Mouse (Mus musculus) ES-E14 (cell line): Measurements from ENCODE around the gene Prpf31. TPM values are rescaled to one million over a fixed set of nuclear protein-coding genes. Genes with fewer than 3 reads are reported as not detected.

Experiments used
- DNase-seq: peaks from one replicate; pipeline ENCODE4 v3.0.0-alpha.2; 2013; ENCODE audit warnings: low read depth, low spot score
- H3K27ac ChIP-seq: 2 replicates; pipeline ENCODE4 v1.5.1; 2012; ENCODE audit warnings: low read depth, mild to moderate bottlenecking, low read length, moderate library complexity, mixed read lengths; ENCODE audit not compliant: poor library complexity, insufficient read depth, severe bottlenecking
- H3K36me3 ChIP-seq: 2 replicates; pipeline ENCODE4 v1.6.1; 2012; ENCODE audit warnings: mild to moderate bottlenecking, low read length, moderate library complexity, mixed read lengths; ENCODE audit not compliant: control insufficient read depth, poor library complexity, insufficient read depth, severe bottlenecking
- H3K4me1 ChIP-seq, 2 experiments: fragments of 150-350 bp in 1 of 2; sonication (generic) in 1 of 2; 2 replicates each; pipeline ENCODE4 v1.6.1; 2012; ENCODE audit warnings: low read length in 2 of 2, mild to moderate bottlenecking in 1 of 2, mixed read lengths in 1 of 2; ENCODE audit not compliant: control insufficient read depth in 2 of 2, insufficient read depth in 2 of 2, poor library complexity in 1 of 2
- H3K4me3 ChIP-seq, 2 experiments: fragments of 150-350 bp in 1 of 2; sonication (generic) in 1 of 2; 2 replicates each; pipeline ENCODE4 v1.5.1; 2012; ENCODE audit warnings: low read length in 2 of 2, low read depth in 1 of 2, mild to moderate bottlenecking in 1 of 2, mixed read lengths in 1 of 2; ENCODE audit not compliant: insufficient read depth in 1 of 2, poor library complexity in 1 of 2, severe bottlenecking in 1 of 2
- H3K9ac ChIP-seq: 2 replicates; pipeline ENCODE4 v1.6.1; 2012; ENCODE audit warnings: low read depth, mild to moderate bottlenecking, low read length, mixed read lengths; ENCODE audit not compliant: poor library complexity, insufficient read depth, severe bottlenecking
- H3K9me3 ChIP-seq: fragments of 150-350 bp; sonication (generic); 2 replicates; pipeline ENCODE4 v1.6.1; 2012; ENCODE audit warnings: low read depth, mild to moderate bottlenecking, low read length; ENCODE audit not compliant: control insufficient read depth, insufficient read depth
- CHD2 ChIP-seq: IDR thresholded peaks from 2 replicates; pipeline ENCODE4 v1.6.1; 2014; ENCODE audit warnings: mild to moderate bottlenecking, low read depth, low read length, inconsistent platforms
- HCFC1 ChIP-seq: IDR thresholded peaks from 2 replicates; pipeline ENCODE4 v1.6.1; 2012; ENCODE audit warnings: low read length, inconsistent platforms, borderline replicate concordance; ENCODE audit not compliant: insufficient read depth
- MAFK ChIP-seq: IDR thresholded peaks from 2 replicates; pipeline ENCODE4 v1.6.1; 2014; ENCODE audit warnings: mild to moderate bottlenecking, low read depth, low read length, inconsistent platforms; ENCODE audit not compliant: insufficient read depth
- ZC3H11A ChIP-seq: IDR thresholded peaks from 2 replicates; pipeline ENCODE4 v1.6.1; 2012; ENCODE audit warnings: low read depth, mild to moderate bottlenecking, inconsistent platforms, low read length, borderline replicate concordance
- ZNF384 ChIP-seq: IDR thresholded peaks from 2 replicates; pipeline ENCODE4 v1.6.1; 2012; ENCODE audit warnings: low read depth, low read length, inconsistent platforms
- in situ Hi-C, 2 experiments: fragments of 600-800 bp; cut with MboI; formaldehyde crosslinking; loops; one replicate each; pipeline ENCODE4 v1.15.1; 2025; ENCODE audit warnings: low sequenced_read_pairs in 2 of 2, inconsistent platforms in 1 of 2; ENCODE audit not compliant: unreplicated experiment in 2 of 2
- total RNA-seq: library from RNA; depleted of rRNA; stranded (reverse); fragments of 300-350 nt; gene quantifications from 2 replicates; pipeline ENCODE4 v1.2.3, GENCODE M21; 2012

The Prpf31 gene
- total RNA-seq, 1 experiment = 137 TPM

DNA sequence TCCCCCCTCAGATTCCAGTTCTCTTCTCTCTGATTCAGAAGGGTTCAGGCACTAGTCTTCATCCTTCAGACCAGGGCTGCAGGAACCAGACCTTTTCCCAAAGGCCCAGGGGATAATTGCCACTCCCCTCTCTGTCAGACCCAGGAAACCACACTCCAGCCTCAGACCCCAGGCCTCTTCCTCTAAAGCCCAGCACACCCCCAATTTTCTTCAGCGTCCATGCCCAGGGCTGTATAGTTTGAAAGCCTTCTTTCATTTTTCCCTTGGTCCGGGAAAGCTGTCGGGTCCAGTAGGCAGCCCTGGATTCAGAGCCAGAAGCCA is 45.4 kb downstream of the Prpf31 start:
- H3K27ac ChIP-seq = no peak overlapping the region
- peaks cover 3% of the 10 kb centered on the region; the same call in 1 of the 2 replicates for H3K36me3 ChIP-seq
- in situ Hi-C loops = no loop called here
- no peak overlapping the region for H3K9ac ChIP-seq
- H3K4me1 ChIP-seq = peaks cover 0 to 6% of the 10 kb centered on the region in 2 experiments; a peak in 1 of 4 replicates
- H3K4me3 ChIP-seq = no peak overlapping the region
- TF ChIP-seq ZC3H11A = no peak
- no peak for TF ChIP-seq CHD2
- TF ChIP-seq HCFC1 = no peak
- no peak for TF ChIP-seq MAFK
- no peak for TF ChIP-seq ZNF384
- no peak for DNase-seq
- H3K9me3 ChIP-seq = no peaks in the 10 kb centered on the region

DNA sequence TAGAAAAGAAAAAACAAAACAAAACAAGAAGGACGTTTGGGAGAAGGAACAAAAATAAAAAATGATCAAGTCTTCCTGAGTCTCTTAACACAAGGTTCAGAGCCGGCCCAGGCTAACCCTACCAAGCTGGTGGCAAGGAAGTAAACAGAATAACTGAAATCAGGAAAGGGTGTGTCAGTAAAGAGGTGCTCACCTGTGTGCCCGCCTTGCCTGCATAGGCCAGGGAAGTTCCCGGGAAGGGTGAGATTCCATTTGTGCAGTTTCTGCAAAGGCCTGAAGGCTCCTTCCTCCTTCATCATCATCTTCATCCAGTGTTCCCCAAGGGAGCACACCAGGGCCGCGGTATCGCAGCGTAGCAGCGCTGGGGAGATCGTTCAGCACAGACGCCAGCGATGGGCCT is 46.6 kb downstream of the Prpf31 start:
- H3K4me1 ChIP-seq = peaks cover 0 to 6% of the 10 kb centered on the region in 2 experiments; a peak in 1 of 4 replicates
- DNase-seq = no peak
- no peaks in the 10 kb centered on the region for H3K9me3 ChIP-seq
- TF ChIP-seq HCFC1 (no peak), ZC3H11A (no peak), MAFK (no peak), ZNF384 (no peak), CHD2 (no peak)
- H3K36me3 ChIP-seq = peaks cover 3% of the 10 kb centered on the region; the same call in 1 of the 2 replicates
- no peak overlapping the region for H3K4me3 ChIP-seq
- no peak overlapping the region for H3K9ac ChIP-seq
- H3K27ac ChIP-seq = no peak overlapping the region
- in situ Hi-C loops = no loop called here

DNA sequence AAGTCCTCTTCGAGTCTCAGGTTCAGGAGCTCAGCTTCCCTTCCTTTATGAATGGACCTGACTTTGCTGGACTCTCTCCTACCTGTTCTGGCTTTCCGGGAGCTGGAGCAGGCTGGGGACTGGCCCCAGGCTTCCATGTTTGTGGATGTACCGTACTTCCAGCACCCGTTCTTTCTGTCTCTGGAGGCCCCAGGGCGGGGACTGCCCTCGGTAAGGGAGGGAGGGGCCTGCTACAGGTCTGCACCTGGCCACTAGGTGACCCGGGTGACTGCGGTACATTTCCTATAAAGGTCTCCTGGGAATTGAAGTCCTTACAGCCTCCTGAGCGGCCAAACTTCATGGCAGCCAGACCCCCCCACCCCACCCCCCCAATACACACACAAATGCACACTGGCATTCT is 47.6 kb downstream of the Prpf31 start, which contains the start of gene Tmc4:
TSS of gene Tmc4 (minus strand) at position 212 of the 400 bp plus-strand sequence.
- TF ChIP-seq ZC3H11A = no peak
- no peak for TF ChIP-seq ZNF384
- TF ChIP-seq CHD2 = no peak
- TF ChIP-seq MAFK = no peak
- TF ChIP-seq HCFC1 = no peak
- peaks cover 5% of the 10 kb centered on the region; the same call in 1 of the 2 replicates for H3K36me3 ChIP-seq
- in situ Hi-C loops = no loop called here
- DNase-seq = no peak
- no peaks in the 10 kb centered on the region for H3K9me3 ChIP-seq
- no peak within 1 kb of the TSS for H3K4me3 ChIP-seq
- H3K27ac ChIP-seq = no peak within 1 kb of the TSS
- H3K4me1 ChIP-seq = peaks cover 0 to 6% of the 10 kb centered on the region in 2 experiments; a peak in 1 of 4 replicates
- no peak within 1 kb of the TSS for H3K9ac ChIP-seq

DNA sequence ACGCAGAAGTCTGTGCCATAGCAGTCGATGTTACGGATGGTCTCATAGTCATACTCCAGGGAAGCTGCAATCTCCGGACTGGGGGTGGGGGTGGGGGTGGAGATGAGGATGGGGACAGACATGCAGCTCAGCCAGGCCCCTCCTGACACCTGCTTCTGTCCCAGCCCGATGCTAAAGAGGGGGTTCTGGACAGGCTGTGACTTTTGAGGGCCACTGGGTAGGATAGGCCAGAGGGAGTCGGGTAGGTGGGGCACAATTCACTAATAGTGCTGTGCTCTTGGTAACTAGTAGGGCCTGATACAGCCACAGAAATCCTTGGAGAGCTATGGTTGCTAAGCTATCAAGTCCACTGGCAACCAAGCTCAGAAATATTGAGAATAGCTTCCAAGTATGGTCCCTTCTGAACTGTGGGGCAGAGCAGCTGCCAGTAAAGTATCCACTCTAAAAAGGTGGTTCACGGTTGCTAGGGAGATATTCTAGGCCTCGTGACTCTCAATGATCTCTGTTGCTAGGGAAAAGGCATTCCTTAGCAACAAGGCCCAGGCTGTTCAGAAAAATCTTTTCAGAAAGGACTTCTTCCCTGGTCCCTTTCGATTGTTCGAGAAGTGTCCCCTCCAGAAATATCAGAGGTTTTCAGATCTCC is 54.2 kb downstream of the Prpf31 start:
- TF ChIP-seq CHD2 = no peak
- TF ChIP-seq HCFC1 = no peak
- no peak for TF ChIP-seq ZC3H11A
- no peak for TF ChIP-seq MAFK
- no peak for TF ChIP-seq ZNF384
- Histone ChIP-seq H3K9ac (no peak overlapping the region), H3K27ac (no peak overlapping the region), H3K9me3 (no peaks in the 10 kb centered on the region), H3K4me3 (no peak overlapping the region), H3K4me1 (peaks cover 0 to 9% of the 10 kb centered on the region in 2 experiments; a peak in 2 of 4 replicates), H3K36me3 (peaks cover 8% of the 10 kb centered on the region; the same call in 1 of the 2 replicates)
- in situ Hi-C loops = no loop called here
- no peak for DNase-seq
